Mouse (Mus musculus) ovary, postnatal 10 days (tissue): ENCODE results near the gene Flnb.

Experiments
- DNase-seq: peaks from one replicate; pipeline ENCODE4 v3.0.0; 2022; ENCODE audit warnings: low spot score

The Flnb gene

GRCm38 (mm10) chr14:7817770-7818462, at the start of gene Flnb:
TSS of gene Flnb (plus strand) at chr14:7817957.
- peak; percentile 97 for DNase-seq

GRCm38 (mm10) chr14:7773714-7774389, 43.9 kb upstream of the Flnb start:
- DNase-seq: no peak

GRCm38 (mm10) chr14:7786073-7786472, 31.7 kb upstream of the Flnb start:
- no peak for DNase-seq

GRCm38 (mm10) chr14:7789266-7790030, 28.3 kb upstream of the Flnb start:
- no peak for DNase-seq

GRCm38 (mm10) chr14:7791061-7791531, 26.7 kb upstream of the Flnb start:
- no peak for DNase-seq

- peak; percentile 17 for DNase-seq
Observed at GRCm38 (mm10) chr14:7791532-7792159, 26.1 kb upstream of the Flnb start, which contains the start of gene Gm26661. TSS of gene Gm26661 (plus strand) at chr14:7791587.

GRCm38 (mm10) chr14:7795961-7796360, 21.8 kb upstream of the Flnb start:
- no peak for DNase-seq

GRCm38 (mm10) chr14:7800611-7801010, 17.1 kb upstream of the Flnb start:
- DNase-seq: no peak

GRCm38 (mm10) chr14:7801831-7802230, 15.9 kb upstream of the Flnb start:
- DNase-seq: no peak

- no peak for DNase-seq
Observed at GRCm38 (mm10) chr14:7803874-7804557, 13.7 kb upstream of the Flnb start.

GRCm38 (mm10) chr14:7804558-7804905, 13.2 kb upstream of the Flnb start:
- no peak for DNase-seq

GRCm38 (mm10) chr14:7807711-7808110, 10.0 kb upstream of the Flnb start:
- DNase-seq: no peak

- no peak for DNase-seq
Observed at GRCm38 (mm10) chr14:7808501-7808981, 9.2 kb upstream of the Flnb start.

- DNase-seq: no peak
Observed at GRCm38 (mm10) chr14:7809043-7809955, 8.5 kb upstream of the Flnb start.

- DNase-seq: no peak
Observed at GRCm38 (mm10) chr14:7818463-7819121, 835 bp downstream of the Flnb start.

- DNase-seq: no peak
Observed at GRCm38 (mm10) chr14:7819446-7819845, 1.7 kb downstream of the Flnb start.

- DNase-seq: no peak
Observed at GRCm38 (mm10) chr14:7821341-7821740, 3.6 kb downstream of the Flnb start.

- no peak for DNase-seq
Observed at GRCm38 (mm10) chr14:7822693-7823092, 4.9 kb downstream of the Flnb start.

- no peak for DNase-seq
Observed at GRCm38 (mm10) chr14:7824651-7825268, 7.0 kb downstream of the Flnb start.
